Mouse (Mus musculus) T-helper 1 cell (primary cell): ENCODE results near the gene Lhfpl2.
"Not testable (repeated sequence)": the region's sequence is repeated elsewhere in the genome, so short reads cannot be mapped to it uniquely, and the experiment has no call there.

Source experiments
- in situ Hi-C: fragments of 300-600 bp; cut with MboI, MseI; formaldehyde crosslinking; loops from one replicate; pipeline ENCODE4 v1.15.1; 2025; ENCODE audit warnings: high pct_unique_total_duplicates

Lhfpl2 gene

DNA sequence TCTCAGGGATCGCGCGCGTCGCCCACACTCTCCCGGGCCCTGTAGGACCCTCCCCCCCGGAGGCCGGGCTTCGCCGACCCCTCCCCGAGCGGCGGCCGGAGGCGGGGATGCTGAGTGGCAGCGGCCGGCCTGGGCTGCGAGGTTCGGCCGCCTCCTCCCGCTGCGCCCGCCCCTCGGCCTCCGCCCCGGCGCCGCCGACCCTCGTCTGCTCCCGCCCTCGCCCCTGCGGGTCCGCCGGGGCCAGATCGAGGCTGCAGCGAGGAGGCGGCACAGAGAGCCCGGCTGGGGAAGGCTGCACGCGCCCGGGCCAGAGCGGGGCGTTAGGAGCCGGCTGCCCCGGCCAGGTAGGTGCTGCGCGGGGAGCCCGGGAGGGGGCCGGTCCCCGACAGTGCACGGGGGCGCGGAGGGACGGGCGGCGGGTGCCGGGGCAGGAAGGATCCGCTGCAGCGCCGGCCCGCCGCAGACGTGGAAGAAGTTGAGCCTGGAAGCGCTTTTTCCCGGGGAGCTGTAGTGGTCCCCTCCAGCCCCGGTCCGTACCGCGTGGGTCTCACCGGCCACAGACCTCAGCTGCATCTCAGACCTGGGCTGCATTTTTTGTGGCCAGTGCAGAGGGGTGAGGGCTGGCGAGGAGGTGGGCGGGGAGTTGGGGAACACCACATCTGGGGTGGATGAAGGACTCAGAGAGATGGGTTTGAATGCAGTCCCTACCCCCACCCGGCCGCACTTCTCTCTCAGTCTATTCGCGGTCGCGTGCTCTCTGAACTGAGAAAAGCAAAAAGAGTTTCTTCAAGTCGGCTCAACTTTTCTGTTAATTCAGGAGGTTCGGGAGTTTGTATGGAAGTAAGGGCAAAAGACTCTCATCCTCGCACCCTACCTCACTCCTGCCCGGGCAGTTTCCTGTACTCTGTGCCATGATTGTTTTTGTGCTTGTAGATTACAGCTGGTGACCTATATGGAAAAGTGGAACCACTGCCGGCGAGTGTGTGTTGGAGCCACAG lies at the start of gene Lhfpl2:
Lhfpl2 (plus strand) TSS at position 234 of the 998 bp plus-strand sequence.
- in situ Hi-C loops, result no loop called here

DNA sequence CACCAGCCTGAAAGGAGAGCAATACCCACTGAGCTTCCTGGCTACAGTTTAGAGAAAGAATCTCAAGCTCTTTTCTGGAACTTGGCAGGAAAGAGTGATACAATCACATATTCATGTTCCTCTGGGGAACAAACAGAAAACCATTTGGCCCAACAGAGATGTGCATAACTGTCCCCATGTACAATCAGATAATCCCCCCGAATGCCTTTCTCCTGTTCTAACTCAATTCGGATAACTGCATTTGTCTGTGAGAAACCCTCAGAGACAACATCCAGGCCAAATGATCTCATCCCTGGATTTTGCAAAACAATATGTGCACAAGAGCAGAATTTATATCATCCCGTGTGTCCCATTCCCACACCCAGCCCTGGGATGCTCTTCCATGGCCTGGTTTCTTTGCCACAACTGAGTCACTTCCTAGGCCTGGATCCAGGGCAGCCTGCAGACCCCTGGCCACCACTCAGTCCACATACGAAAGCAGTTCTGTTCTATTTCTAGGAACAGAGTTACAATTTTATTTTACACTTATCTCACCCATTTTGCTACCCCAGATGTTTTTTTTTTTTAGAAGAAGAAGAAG lies 45.5 kb upstream of the Lhfpl2 start:
- in situ Hi-C loops, result no loop called here

- in situ Hi-C loops, result no loop called here
Observed at GRCm38 (mm10) chr13:94013986-94014385, 43.6 kb upstream of the Lhfpl2 start.

GRCm38 (mm10) chr13:94024575-94024974 lies 33.0 kb upstream of the Lhfpl2 start:
- in situ Hi-C loops, result not testable (repeated sequence)

DNA sequence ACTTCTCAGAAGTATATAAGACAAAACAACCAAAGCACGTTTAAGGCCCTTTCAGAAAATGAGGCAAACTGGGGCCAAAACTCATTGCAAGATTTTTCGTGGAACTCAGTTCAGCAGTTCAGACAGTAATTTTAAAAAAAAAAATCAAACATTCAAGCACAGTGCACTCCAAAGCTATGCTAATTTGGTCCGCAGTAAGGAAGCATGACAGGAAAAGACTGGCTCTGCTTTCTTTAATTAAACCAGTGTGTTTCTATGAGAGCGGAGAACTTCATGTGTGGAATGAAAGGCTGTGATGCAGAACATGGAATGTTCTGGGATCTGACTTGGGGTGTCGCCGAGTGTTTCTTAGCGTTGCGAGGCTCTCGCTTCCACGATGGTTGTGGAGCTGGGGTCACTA lies 28.4 kb upstream of the Lhfpl2 start:
- in situ Hi-C loops, result no loop called here

- in situ Hi-C loops, result no loop called here
Observed at GRCm38 (mm10) chr13:94030551-94030950, 27.0 kb upstream of the Lhfpl2 start.

DNA sequence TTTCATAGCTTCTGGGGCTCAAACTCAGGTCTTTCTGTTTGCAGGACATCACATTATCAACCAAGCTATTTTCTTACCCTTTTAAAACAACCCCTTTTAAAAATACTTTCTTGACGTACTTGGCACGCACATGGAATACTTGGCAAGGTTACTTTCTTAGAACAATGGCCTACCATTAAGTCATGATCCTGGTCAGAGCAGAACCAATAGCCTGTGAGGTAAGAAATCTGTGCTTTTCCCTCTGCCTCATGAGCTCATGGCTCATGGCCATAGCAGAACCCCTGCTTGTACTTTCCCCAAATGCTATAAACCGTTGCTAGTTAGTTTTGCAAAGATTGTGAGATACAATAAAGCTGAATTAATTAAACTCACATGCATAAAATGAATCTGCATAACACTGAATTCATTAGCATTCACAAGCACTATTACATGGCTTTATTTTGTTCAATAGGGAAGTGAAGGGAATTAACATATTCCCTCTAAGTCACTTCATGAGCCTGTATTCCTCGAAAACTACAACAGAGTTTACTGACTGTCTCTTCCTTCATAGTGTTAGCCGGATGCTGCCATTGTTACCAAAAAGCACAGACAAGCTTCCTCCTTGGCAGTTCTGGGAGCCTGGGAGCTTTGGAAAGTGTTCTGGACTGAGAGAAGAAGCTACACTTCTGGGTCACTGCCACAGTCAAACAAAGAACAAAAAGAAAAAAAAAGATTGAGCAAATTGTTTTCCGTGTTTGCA lies 20.1 kb upstream of the Lhfpl2 start:
- in situ Hi-C loops, result no loop called here

DNA sequence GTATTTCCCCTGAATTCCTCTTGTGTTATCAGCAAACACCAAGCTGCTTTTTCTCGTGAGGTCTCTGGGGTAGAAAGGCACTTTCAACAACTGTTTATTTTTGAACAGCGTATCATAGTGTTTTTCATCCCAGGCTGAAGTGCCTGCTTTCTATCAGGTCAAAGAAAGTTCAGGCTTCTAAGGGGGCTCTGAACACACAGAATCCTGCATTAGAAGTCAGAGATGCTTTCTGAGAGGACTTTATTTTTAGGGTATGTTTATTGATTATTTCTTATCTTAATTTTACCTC lies 19.6 kb upstream of the Lhfpl2 start:
- in situ Hi-C loops, result no loop called here

DNA sequence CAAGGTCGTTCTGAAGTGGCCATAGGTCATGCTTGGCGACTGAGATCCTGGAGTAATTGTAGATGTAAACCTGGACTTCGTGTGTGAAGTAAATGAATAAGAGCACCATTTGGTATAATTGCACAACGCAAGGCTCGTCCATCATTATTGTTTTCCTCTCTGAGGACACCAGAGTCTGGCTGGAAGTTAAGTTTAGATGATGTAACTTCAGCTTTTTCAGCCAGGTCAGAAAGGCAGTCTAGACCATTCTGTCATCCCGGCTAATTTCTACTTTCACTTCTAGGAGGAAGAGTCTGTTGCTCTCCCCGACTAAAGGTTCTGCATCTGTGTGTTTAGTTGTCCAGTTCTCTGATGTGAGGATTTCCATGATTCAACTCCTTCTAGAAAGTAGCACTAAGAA lies 7.6 kb upstream of the Lhfpl2 start:
- in situ Hi-C loops, result no loop called here

DNA sequence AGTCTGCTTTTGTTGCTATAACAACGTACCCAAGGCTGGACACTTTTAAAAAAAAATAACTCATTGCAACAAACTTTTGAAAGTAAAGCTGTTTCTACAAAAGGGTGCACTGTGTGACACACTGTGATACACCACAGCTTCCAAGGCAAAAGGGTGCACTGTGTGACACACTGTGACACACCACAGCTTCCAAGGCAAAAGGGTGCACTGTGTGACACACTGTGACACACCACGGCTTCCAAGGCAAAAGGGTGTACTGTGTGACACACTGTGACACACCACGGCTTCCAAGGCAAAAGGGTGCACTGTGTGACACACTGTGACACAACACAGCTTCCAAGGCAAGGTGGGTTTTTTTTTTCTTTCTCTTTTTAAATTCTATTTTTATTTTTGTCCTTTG lies 6.8 kb upstream of the Lhfpl2 start:
- in situ Hi-C loops, result no loop called here

GRCm38 (mm10) chr13:94057036-94057562 lies 497 bp upstream of the Lhfpl2 start:
- in situ Hi-C loops, result no loop called here

DNA sequence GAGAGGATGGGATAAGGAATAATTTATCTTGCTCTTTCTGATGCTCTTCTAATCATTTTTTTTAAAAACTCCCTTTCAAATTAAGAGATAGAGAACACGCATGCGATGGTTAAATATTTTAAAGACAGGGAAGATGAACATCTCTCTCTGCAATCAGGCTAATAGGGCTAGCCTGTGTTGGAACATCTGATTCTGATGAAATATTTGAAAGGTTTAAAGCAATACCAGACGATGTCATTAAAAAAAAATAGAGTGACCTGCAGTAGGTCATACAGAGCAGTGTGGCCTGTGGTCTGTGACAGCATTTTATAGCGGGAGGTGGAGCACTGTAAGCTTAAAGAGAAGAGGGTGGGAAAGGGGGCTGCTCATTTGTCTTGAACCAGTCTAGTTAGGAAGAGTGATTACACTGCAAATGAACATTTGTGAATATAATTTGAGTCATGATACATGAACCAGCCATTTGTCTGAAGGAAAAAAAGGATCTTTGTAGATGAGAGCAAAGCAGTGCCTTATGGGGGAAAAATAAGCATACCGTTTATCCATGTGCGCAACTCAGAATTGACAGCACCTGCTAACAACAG lies 1.1 kb downstream of the Lhfpl2 start:
- in situ Hi-C loops, result no loop called here

DNA sequence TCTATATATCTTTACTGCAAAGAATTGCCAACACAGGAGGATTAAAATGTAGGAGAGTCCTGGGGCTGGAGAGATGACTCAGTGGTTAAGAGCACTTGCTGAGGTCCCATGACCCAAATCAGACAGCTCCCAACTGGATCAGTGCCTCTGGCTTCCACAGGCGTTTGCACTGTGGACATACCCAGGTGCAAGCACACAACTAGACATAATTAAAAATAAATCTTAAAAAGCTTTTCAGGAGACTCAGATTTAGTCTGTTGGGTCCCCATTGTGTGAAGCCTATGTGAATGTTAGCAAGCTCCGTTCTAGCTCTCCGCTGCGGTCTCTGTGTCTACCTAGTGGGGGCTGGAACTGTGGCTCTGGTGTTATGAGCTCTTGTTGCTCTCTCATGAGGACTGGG lies 1.8 kb downstream of the Lhfpl2 start:
- in situ Hi-C loops, result no loop called here

GRCm38 (mm10) chr13:94059778-94060177 lies 2.2 kb downstream of the Lhfpl2 start:
- in situ Hi-C loops, result loop anchor here (5.0 kb wide), 1 partner anchor 272 kb away; no protein-coding TSS in a partner anchor

DNA sequence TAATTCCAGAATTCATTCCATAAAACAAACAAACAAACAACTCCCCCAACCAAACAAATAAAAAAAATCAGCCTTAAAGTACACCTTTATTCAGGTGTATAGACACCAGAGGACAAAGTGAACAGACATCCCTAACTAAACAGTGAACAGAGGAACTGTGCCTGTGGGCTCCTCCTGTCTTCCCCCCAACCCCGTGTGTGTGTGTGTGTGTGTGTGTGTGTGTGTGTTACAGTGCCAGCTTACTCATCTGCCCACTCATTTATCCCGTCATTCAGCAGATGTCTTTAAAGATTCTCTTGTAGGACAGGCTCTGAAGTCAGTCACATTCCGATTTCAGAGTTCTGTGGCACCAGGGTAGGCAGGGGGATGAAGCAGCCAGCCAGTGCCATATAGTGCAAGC lies 2.9 kb downstream of the Lhfpl2 start:
- in situ Hi-C loops, result loop anchor here (5.0 kb wide), 1 partner anchor 273 kb away; no protein-coding TSS in a partner anchor

DNA sequence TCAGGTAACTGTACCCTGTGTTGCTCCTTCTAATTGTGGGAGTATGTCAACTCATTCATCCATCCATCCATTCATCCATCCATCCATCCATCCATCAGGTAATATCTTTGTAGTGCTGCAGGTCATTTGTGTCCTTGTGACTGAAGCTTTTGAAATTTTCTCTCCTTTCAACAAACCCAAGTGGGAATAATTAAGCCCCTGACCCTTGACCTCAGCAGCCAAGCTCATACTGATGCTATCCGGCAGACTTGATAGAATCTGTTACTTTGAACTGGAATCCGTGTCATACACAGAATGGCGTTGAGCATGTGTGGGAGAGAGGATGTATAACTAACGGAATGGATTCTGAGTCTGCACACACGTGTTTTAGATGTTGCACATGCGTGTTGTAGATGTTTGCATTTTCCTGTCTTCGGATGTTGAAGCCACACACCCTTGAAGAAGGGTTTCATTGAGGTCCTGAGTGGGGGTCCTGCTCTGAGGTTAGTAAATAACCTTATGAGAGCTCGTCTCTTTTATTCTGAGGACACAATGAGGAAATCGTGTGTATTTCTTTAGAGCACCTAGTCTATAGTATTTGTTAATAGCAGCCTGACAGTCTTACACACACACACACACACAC lies 3.8 kb downstream of the Lhfpl2 start:
- in situ Hi-C loops, result loop anchor here (5.0 kb wide), 1 partner anchor 274 kb away; no protein-coding TSS in a partner anchor

DNA sequence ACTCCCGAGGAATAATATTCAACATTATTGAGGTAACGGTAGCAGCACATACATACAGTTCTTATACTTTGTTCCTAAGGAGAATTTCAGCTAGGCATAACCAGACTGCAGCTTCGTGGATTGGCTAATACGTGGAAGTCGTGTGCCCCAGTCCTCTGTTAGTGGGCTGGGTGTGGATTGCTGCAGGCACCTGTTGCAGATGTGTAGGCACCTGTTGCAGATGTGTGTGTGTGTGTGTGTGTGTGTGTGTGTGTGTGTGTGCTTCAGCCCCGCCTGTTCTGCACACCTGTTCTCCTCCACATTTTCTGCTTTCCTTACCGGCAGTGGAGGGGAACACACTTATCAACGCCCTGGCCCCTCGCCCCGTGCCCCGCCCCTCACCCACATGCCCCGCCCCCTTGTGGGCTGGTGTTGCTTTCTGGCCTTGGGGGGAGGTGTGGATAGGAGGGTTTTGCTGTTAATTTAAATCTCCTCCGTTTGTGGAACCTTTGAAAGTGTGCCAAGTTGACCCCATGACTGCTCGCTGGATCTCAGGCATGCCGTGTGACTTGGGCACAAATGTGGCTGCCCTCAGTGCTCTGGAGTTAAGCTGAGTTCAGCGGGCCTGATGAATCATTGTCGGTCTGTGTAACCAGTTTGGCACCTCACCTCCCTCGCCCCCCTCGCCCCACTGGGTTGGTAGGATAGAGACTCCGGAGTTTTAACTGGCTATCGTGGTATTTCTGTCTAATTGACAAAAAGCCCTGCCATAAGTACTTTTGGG lies 4.9 kb downstream of the Lhfpl2 start:
- in situ Hi-C loops, result loop anchor here (5.0 kb wide), 1 partner anchor 275 kb away; no protein-coding TSS in a partner anchor

- in situ Hi-C loops, result loop anchor here (5.0 kb wide), 1 partner anchor 276 kb away; no protein-coding TSS in a partner anchor
Observed at GRCm38 (mm10) chr13:94063156-94063555, 5.6 kb downstream of the Lhfpl2 start.

- in situ Hi-C loops, result loop anchor here (5.0 kb wide), 1 partner anchor 277 kb away; no protein-coding TSS in a partner anchor
Observed at GRCm38 (mm10) chr13:94064571-94064970, 7.0 kb downstream of the Lhfpl2 start.
